Mouse (Mus musculus) adrenal gland, postnatal 4 days (tissue): Measurements from ENCODE around the gene Trnau1ap. TPM values are rescaled to one million over a fixed set of nuclear protein-coding genes. Genes with fewer than 3 reads are reported as not detected.

Source experiments
- DNase-seq, 2 experiments: peaks; one replicate each; pipeline ENCODE4 v3.0.0; 2021 to 2022; ENCODE audit warnings: low spot score in 2 of 2, mixed read lengths in 2 of 2
- long read RNA-seq, 2 experiments: library from polyadenylated mRNA; stranded (forward); transcript quantifications; one replicate each; pipeline ENCODE4 v2.0.0; 2021
- total RNA-seq, 2 experiments: library from RNA; stranded (reverse); gene quantifications; 2 replicates each; pipeline ENCODE4 v1.2.3; 2021

Trnau1ap gene
- 10 to 100 TPM; 40.3 to 45.8 TPM for total RNA-seq
- long read RNA-seq, experiment 1, transcript Trnau1ap-201 (9 exons, 1,130 nt): major isoform, 35 of 60 reads
- long read RNA-seq, experiment 1, partial matches to known transcripts: 11 of 60 reads
- long read RNA-seq, experiment 1, other reads (novel, unspliced or antisense): 11 of 60 reads
- long read RNA-seq, experiment 2, transcript Trnau1ap-201 (9 exons, 1,130 nt): major isoform, 42 of 88 reads
- long read RNA-seq, experiment 2, partial matches to known transcripts: 21 of 88 reads
- long read RNA-seq, experiment 2, other reads (novel, unspliced or antisense): 21 of 88 reads

GRCm38 (mm10) chr4:132329115-132329834 is at the start of gene Trnau1ap:
Trnau1ap (minus strand) TSS chr4:132329538.
- peak; percentile 67 to 87 for DNase-seq

- DNase-seq: no peak
Measured at GRCm38 (mm10) chr4:132373820-132374219, 44.5 kb upstream of the Trnau1ap start.

DNA sequence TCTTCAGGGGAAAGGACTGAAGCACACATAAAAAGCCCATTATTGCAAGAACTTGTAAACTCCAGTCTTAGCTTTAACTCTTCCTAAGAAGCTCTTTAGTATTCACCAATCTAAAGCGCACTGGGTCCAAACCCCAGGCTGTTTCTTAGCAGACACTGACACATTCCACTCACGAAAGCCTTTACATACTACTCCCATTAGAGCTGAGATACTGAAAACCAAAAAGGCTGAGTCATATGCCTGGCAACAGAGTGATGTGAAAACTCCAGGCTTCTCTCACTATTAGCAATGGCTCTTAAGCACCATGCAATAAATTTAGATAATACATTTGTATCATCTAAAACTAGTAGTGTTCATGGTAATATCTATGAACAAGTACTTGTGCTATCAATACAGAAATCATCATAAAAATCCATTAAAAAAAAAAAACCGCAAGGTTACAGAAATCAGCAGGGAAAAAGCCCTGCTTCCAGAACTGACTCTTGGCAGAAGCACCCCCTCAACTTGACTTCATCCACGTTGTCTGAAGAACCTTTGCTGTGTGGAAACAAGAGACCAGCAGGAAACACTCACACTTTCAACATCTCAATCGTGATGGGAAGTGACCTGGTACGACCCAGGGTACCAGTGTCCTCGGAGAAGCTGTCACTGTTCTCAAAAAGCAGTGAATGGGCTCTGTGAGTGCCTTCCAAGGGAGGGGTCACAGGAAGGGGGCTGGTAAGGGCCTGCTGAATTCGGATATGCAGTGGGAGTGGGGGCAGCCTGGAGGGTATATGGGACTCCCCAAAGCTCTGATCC is 40.8 kb upstream of the Trnau1ap start:
- no peak for DNase-seq

DNA sequence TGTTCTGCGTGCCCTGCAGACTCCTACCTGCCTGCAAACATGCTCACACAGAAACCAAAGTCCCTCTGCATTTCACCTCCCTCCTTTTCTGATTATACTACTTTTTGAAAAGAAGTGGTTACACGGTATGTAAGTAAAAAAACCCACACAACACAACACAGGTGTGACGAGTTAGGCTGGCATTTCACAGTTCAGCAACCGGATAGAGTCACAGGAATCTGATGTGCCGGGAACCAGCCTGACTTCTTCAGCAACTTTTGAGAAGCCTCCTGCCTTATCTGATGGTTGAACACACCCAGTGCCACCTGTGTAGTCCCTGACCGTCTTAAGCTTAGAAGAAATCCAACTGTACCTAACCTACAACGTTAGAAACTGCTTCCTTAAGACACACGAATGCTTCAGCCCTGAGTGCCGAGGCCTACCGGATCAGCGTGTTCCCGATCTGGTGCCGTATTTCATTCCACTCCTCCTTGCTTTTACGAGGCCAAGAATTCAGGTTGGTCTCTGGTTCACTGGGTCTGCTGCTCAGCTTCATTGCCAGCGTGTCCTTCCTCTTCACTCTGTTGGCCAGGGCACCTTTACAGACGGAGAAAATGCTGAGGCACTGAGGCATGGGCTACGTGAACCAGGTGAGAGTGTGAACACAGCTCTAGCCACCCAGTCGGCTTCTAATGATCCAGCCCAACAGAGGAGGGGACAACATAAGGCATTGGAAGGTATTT is 38.3 kb upstream of the Trnau1ap start:
- DNase-seq: no peak

DNA sequence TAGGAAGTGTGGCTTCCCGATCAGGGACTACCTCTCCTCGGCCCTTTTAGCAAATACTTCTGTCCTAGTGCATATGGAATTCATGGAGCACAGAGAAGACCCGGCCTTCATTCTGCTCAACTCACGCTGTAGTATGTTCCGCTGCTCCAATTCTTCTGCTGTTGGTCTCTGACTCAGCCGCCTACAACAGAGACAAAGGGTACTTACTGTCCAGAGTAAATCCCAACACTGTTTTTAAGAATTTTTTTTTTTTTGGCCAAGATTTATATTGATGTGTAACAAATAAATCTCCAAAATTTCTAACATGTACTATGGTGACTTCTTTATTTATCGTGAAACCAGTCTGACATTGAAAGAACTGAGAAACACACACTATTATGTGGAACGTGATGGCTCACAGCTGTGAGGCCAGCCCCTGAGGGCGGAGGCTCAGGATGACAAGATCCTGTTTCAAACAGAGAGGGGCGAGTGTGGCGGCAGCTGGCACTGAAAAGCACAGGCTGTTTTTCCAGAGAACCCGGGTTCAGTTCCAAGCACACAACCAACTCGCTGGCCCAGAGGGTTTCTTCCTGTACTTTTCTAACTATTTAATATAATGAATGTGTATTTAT is 36.2 kb upstream of the Trnau1ap start:
- DNase-seq: no peak

GRCm38 (mm10) chr4:132363487-132363886 is 34.1 kb upstream of the Trnau1ap start:
- DNase-seq: no peak

DNA sequence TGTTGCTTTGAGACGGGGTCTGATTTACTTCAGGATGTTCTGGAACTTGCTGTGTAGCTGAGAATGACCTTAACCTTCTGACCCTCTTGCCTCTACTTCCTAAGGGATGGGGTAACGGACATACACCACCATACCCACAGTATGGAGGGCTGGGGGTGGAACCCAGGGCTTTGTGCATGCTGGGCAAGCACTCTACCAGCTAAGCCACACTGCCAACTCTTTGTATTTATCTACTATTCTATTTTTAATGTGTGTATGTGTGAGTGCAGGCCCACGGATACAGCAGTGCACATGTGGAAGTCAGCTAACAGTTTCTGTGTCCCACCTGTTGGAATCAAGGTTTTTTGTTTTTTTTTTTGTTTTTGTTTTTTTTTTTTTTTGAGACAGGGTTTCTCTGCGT is 30.2 kb upstream of the Trnau1ap start:
- DNase-seq: no peak

GRCm38 (mm10) chr4:132356170-132356569 is 26.8 kb upstream of the Trnau1ap start:
- DNase-seq: peak in 1 of 2 experiments; percentile 34

GRCm38 (mm10) chr4:132355403-132355802 is 26.1 kb upstream of the Trnau1ap start:
- no peak for DNase-seq

GRCm38 (mm10) chr4:132354571-132354970 is 25.2 kb upstream of the Trnau1ap start:
- DNase-seq: peak in 1 of 2 experiments; percentile 42

DNA sequence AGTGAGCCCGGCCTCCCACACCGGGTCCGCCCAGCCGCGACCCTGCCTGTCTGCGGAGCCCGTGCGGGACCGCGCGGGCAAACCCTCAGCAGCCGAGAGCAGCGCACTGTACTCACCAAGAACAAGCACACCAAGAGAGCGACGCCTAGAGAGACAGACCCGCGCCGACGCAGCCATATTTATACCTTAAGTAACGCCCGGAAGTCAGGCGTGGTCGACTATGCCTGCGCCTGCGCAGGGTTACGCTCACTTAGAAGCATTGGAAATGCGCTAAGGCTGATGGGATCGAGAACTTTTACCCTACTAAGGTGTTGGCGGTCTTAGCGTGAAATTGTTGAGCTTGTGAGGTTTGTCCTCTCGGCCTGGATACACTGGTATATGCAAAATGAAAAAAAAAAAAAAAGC is 24.1 kb upstream of the Trnau1ap start, which contains the start of gene Rcc1:
Gene Rcc1, minus strand, starts transcription at position 125 of the 405 bp plus-strand sequence.
- DNase-seq: peak; percentile 69 to 86

DNA sequence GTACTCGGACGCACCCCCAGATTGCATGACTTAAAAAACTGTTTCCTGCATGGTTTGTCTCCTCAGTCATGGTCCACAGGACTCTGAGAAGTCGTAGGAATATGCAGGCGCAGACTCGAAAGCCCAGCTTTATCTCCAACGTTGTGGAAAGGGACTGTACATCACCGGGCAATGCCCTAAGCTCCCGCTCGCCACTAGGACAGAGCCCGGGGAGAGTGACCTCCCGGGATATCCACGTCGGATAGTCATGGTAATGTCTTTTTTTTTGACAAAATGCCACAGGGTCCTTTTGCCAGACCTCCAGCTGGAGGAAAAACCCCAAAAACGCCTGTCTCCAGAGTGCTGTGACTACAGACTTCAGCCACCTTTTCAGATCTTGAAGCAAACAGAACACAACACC is 23.4 kb upstream of the Trnau1ap start:
- DNase-seq: no peak

DNA sequence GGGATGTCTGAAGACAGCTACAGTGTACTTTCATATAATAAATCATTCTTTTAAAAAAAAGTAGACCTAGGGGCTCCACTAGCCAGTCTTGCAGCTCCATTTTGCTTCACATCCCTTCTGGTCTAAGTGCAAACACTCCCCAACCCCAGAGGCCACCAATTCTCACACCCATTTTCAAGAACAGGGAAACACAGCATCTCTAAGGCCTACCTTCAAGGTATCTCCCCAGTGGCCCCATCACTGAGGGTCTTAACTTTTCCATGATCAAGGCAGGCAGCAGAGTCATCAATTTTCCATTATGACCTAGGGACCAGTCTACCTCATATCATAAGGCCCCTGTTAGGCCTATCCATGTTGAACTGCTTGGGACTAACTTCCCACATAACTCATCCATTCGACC is 22.1 kb upstream of the Trnau1ap start:
- DNase-seq: no peak

- DNase-seq: no peak
Measured at GRCm38 (mm10) chr4:132350854-132351253, 21.5 kb upstream of the Trnau1ap start.

GRCm38 (mm10) chr4:132350123-132350740 is 20.9 kb upstream of the Trnau1ap start:
- no peak for DNase-seq

GRCm38 (mm10) chr4:132349495-132350122 is 20.3 kb upstream of the Trnau1ap start:
- no peak for DNase-seq

- DNase-seq: no peak
Measured at GRCm38 (mm10) chr4:132346661-132347060, 17.3 kb upstream of the Trnau1ap start.

- DNase-seq: no peak
Measured at GRCm38 (mm10) chr4:132346261-132346660, 16.9 kb upstream of the Trnau1ap start.

DNA sequence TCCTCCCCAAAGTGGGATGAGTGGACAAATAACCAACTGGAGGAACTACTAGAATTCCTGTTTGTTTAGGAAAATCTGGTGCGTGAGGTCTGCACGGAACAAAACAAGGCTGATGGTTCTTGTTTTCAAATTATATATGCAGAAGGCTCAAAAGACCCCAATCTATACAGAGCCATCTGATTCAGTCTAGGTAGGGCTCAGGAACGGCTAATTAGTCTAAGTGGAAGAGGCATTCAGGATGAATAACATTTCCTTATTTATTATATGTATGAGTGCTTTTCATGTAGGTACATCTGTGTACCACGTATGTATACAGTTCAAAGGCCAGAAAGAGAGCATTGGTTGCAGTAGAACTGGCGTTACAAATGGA is 16.5 kb upstream of the Trnau1ap start:
- no peak for DNase-seq
